Mouse (Mus musculus) thymus, postnatal 0 days (tissue): ENCODE results near the gene Brd1. TPM values are rescaled to one million over a fixed set of nuclear protein-coding genes. Genes with fewer than 3 reads are reported as not detected.
A peak's percentile ranks its signal among the peaks of the same experiment; 100 is the strongest.
"Not testable (repeated sequence)": the region's sequence is repeated elsewhere in the genome, so short reads cannot be mapped to it uniquely, and the experiment has no call there.

ENCODE experiments used
- DNase-seq: peaks from one replicate; pipeline ENCODE4 v3.0.0-alpha.2; 2015; ENCODE audit warnings: low spot score
- polyA plus RNA-seq: library from polyadenylated mRNA; unstranded; fragments of >200 nt; fragmentation: Nextera tagmentation; extraction: Ambion mirVana; gene quantifications from 2 replicates; pipeline ENCODE4 v1.2.1, GENCODE M21; 2015

Brd1 gene
- polyA plus RNA-seq, 1 experiment from 2014 or later: 25.1 TPM

GRCm38 (mm10) chr15:88732405-88733020, 1.5 kb downstream of the Brd1 start:
- no peak for DNase-seq

- no peak for DNase-seq
Observed at GRCm38 (mm10) chr15:88730717-88731116, 3.3 kb downstream of the Brd1 start.

- no peak for DNase-seq
Observed at GRCm38 (mm10) chr15:88727204-88727603, 6.8 kb downstream of the Brd1 start.

DNA sequence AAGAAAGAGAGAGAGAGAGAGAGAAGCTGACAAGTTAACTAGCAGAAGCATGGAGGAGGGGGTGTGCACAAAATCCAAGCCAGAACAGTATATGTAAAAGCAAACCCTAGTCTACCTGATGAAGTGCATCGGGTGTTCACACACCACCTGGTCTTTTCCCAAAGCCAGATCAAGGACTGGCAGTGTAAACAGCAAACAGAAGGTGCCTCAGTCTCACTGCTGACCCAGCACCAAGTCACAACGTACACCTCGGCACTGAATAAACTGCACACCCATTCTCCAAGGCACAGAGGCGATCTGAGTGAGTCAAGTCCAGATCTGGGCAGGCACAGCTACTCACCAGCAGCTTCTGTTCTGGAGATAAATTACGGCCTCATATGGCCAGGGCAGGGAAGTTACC, 9.0 kb downstream of the Brd1 start:
- DNase-seq: no peak

GRCm38 (mm10) chr15:88724311-88724710, 9.7 kb downstream of the Brd1 start:
- no peak for DNase-seq

DNA sequence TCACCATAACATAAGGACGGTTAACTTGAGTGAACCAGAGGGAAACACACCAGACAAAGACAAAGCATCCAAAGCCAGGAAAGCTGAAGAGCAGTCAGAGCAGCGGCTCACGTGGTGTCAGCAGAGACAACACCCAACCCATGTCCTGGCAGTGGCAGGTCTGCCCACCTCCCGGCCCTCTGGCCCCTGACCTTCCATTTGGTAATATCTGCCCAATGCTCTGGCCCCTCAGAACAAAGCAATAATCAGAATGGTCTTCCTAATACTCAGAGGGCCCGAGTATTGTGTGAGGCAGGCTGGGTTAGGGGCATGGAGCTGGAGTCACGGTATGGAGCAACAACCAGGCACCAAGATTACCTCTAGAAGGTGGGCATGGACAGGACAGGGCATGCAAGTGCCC, 10.8 kb downstream of the Brd1 start:
- no peak for DNase-seq

DNA sequence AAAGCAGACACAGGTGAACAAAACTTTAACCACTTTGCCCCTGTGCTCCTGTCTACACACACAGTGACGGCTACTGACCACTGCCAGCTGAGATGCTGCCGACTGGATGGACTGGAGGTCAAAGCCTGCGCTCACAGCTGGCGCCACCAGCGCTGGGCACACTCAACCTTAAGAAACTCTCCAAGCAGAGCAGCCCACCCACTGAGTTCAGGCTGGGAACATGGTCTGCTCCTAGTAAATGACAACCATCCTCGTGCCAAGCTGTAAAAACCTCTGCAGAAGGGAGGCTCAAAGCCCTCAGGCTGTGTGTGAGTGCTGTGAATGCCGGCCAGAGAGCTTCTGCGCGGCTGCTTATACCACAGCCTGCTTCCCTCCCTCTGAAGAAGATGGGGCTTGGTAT, 16.8 kb downstream of the Brd1 start:
- DNase-seq: no peak

DNA sequence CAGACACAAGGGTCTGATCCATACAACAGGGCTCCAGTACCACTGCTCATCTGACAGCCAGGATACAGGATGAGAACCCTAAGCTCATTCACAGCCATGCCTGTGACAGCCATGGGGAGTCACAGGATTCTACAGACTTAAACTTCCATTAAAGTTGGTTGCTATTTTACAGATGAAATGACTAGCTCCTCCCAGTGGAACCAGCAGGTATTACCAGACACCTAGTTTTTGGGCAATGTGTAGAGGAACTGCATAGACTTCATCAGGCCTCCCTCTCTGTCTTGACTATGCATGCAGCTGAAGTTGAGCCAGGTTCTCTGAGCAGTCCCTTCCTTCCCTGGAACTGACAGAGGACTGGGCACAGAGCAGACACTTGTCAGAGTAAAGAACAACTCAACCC, 17.7 kb downstream of the Brd1 start:
- DNase-seq: peak; percentile 49

DNA sequence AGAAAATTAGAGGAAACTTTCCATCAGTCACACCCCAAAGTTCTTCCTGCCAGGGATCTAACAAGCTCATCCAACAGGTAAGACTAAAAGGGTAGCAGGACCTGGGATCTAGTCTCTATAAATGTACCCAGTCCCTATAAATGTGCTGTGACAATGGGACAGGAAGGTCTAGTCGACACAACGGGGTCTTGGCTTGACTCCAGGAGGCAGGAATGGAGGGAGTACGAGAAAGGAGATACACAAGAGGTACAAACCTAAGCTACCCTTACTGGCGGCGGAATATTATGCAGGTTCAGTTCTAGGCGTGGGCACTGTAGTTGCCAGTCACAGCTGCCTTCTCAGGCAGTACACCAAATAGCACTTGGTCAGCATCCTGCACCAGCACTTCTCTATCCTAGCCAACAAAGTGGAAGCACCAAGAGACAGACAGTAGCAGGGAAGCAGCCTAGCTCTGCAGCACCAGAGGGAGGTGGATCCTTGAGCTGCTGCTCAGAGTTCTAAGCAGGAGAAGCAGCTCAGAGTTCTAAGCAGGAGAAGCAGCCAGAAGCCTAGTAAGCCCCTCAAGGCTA, 19.9 kb downstream of the Brd1 start:
- DNase-seq: no peak

DNA sequence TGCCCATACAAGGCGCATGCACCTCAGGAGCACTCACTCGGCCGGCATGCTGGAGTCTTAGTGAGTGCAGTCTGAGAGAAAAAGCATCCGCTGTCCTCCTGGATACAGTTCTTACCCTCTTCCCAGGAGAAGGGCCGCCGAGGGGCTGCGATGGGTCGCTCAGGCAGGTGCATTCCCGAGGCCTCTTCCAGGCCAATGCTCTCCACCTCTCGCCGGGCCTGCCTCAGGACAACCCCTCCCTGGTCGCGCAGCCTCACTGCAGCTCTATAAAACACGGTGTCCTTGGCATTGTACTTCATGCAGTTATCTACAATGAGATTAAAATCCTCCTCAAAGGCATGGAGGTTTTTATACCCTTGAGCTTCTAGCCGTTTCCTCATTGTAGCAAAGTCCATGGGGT, 21.5 kb downstream of the Brd1 start:
- no peak for DNase-seq

DNA sequence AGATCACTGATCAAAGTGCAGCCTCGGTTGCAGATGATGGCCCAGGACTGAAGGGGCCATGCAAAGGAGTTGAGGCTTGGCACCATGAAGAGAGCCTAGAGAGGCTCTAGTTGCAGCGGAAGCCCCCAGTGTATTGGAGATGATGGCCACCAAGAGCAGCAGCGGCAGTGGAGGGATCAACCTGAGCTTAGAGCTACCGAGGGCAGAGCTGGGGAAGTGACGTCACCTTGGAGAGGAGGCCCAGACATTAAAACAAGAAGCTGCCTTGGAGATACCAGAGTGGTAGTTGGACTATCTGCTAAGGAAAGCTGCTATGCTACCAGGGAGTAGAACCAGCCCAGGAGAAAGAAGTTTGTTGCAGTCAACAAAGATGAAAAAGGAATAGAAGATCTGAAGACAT, 24.2 kb downstream of the Brd1 start:
- DNase-seq: no peak

DNA sequence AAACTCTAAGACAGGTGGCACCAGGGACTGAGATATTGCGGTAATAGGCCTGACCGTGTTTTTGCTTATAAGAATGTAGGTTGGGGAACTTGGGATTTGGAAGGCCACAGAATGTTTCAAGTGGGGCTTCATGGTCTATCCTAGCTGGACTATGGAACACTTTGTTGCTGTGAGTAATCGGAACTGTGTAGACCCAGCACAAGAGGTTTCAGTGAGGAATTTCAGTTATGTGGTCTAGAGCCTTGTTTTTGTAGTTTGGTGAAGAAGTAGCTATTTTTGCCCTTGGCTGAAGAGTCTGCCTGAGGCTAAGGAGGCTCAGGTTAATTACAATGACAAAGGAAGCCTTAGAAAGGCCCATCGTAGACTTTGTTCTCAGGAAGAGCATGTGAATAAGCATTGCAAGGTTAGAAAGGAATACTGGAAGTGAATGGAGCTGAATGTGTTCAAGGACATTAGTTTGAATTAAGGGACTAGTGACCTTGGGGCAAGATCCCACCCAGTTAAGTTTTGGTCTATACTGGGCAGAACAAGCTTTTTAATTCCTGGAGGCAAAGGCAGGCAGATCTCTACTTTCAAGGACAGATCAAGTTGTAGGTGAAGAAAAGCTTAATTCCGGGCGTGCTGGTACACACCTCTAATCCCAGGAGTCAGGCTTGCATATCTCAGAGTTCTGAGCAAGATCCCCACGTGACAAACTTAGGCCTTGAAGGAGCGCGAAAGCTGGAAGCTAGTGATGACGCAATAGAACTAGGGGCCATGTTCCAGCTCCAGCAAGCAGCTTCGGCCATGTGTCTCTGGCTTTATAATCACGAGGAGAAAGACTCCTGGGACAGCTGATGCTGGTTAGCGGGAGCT, 25.1 kb downstream of the Brd1 start:
- no peak for DNase-seq

DNA sequence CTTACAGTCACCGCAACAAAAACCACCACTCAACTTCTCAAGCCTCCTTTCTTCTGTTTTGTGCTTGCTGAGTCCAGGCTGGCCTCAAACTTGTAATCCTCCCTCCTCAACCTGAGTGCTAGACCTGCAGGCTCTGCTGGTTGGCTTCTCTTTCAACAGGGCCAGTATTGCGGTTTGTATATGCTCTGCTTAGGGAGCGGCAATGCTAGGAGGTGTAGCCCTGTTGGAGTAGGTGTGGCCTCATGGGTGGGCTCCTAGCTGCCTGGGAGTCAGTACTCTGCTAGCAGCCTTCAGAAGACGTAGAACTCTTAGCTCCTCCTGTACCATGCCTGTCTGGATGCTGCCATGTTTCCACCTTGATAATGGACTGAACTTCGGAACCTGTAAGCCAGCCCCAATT, 25.8 kb downstream of the Brd1 start:
- no peak for DNase-seq

- not testable (repeated sequence) for DNase-seq
Observed at GRCm38 (mm10) chr15:88706987-88707386, 27.0 kb downstream of the Brd1 start.

DNA sequence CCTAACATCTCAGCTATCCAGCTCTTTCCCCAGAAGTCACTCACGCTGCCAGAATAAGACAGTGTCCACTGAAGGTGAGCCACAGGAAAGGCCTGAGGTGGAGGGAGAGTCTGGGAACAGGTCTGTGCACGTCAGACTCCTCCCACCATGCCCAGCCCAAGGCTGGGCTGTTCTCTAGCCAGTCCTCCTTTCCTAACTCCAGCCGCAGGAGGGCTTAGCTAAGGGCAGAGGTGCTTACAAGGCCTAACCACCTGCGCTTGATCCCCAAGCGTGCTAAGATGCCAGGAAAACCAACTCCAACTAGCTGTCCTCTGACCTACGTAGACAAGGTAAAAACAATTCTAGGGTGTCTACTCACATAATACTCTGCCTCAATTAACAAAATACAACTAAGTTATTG, 27.7 kb downstream of the Brd1 start:
- no peak for DNase-seq

DNA sequence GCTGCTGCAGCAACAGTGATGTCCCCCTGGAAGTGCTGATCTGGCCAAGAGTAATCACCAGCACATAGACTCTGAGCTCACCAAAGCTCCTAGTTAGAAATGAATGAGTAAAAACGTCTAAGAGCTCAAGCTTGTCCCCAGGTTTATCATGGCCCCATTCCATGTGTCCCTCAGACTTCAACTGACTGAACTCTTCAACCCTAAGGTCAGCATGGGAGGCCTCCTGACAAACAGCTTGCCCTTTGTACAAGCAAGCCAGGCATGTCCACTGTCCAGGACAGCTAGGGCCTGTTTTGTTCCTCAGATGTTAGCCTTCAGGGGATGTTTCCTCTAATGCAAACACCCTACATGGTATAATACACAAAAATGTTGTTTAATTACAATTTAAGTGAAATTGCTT, 29.7 kb downstream of the Brd1 start:
- no peak for DNase-seq

DNA sequence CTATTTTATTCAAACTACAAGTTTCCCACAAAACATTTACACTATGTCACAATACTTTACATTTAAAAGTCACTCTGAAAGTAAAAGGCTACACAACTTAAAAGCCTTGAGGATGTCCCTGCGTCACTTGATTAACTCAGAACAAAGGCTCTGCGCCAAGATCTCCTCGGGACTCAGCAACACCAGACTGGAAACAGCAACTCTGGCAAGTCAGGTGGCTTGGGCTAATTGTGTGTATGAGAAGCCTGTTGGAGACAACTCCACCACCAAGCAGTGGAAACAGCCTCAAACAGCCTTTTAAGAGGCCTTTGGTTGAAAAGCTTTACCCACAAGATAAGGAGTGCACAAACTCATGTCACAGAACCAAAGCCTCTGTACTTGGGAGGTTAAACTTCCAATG, 31.5 kb downstream of the Brd1 start:
- no peak for DNase-seq

DNA sequence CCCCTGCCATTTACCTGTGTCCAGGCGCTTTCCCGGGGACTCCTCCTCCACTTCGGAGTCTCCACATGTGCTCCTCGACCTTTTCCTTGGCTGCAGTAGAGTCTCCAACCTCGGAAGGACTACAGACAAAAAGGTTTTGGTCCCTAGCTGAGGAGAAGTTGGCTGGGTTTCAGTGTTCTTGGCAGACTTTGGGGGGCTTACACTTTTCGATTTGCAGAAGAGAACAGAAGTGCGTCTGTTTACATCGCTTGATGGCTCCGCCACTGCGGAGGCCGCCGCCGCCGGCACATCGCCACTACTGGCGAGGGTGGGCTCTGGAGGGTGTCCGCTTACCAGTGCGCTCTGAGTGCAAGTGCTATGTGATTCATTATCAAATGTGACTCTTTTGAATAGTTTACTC, 33.3 kb downstream of the Brd1 start:
- DNase-seq: no peak

GRCm38 (mm10) chr15:88699508-88699907, 34.5 kb downstream of the Brd1 start:
- no peak for DNase-seq

GRCm38 (mm10) chr15:88697586-88697985, 36.4 kb downstream of the Brd1 start:
- no peak for DNase-seq

DNA sequence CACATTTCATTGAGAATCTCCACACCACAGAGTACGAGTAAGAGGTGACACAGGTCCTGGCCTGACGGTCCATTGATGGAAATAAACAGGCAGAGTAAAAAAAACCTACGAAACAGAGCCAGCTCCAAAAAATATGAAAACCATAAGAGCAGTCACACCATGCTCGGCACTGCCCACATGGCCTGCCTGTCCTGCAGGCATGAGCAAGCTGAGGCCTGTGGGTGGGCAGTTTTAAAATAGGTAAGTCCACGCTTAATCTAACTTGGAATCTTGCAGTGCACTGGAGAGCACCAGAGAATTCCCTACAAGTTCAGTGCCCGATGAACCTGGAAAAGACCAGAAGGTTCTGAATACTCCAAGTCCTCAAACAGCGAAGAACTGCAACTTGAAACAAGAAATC, 38.0 kb downstream of the Brd1 start:
- no peak for DNase-seq

- DNase-seq: no peak
Observed at GRCm38 (mm10) chr15:88694033-88694432, 40.0 kb downstream of the Brd1 start.

DNA sequence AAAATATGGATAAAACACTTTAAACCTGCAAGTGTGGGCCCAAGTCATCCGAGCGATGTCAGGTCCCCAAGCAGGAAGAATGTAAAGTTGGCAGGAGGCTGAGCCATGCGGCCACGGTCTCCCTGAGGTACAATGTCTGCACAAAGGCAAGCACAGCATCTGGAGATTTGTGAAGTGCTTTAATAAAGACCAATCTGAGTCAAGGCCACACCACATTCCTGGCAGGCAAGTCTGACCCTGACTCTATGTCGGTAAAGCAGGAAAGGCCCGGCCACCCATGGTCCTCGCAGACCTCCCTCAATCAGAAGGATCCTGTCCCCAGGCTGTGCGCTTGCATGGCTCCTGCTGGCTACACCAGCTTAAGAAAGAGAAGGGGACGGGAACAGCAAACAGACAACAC, 41.3 kb downstream of the Brd1 start:
- no peak for DNase-seq
